24 mouse cellular contexts compared by ENCODE assay signal in genomic region chr1:162887644-162888043, GRCm38 (mm10). TPM values are rescaled to one million over a fixed set of nuclear protein-coding genes. Genes with fewer than 3 reads are reported as not detected.
"Had no signal": no experiment of that assay in that cellular context is flagged by ENCODE, and none has a peak within 500 bp of the region (broad histone marks: within the 10 kb centered on the region; RNA-seq: fewer than 3 reads in every experiment).

No protein-coding gene starts in this region.

- H3K9me3 ChIP-seq: midbrain, embryonic 12.5 days; neural tube, embryonic 13.5 days; neural tube, embryonic 15.5 days; stomach, embryonic 15.5 days had no signal

- H3K36me3 ChIP-seq: midbrain, embryonic 10.5 days; midbrain, embryonic 12.5 days; neural tube, embryonic 13.5 days; neural tube, embryonic 15.5 days; stomach, embryonic 15.5 days had no signal

- H3K27ac ChIP-seq: midbrain, embryonic 10.5 days; midbrain, embryonic 12.5 days; neural tube, embryonic 13.5 days; neural tube, embryonic 15.5 days; stomach, embryonic 15.5 days; stomach, postnatal 0 days had no signal

- H3K4me3 ChIP-seq: midbrain, embryonic 10.5 days; midbrain, embryonic 12.5 days; myocyte; neural tube, embryonic 13.5 days; neural tube, embryonic 15.5 days; stomach, embryonic 15.5 days had no signal

- H3K27me3 ChIP-seq: midbrain, embryonic 12.5 days; neural tube, embryonic 13.5 days; neural tube, embryonic 15.5 days; stomach, embryonic 15.5 days had no signal

- DNase-seq: lung, adult 18-20 months; lung, embryonic 14.5 days; lung, postnatal 10 days; lung, postnatal 4 days; midbrain, embryonic 14.5 days; retina, postnatal 1 day; right cerebral cortex, adult 18-20 months; right cerebral cortex, postnatal 14 days; thymus, adult 2 months; thymus, postnatal 25 days; thymus, postnatal 4 days had no signal

- H3K4me1 ChIP-seq: midbrain, embryonic 10.5 days; midbrain, embryonic 12.5 days; neural tube, embryonic 13.5 days; neural tube, embryonic 15.5 days; stomach, embryonic 15.5 days had no signal

RNA-seq across cellular contexts. Expression of gene Fmo2, which starts 10.9 kb away (rescaled TPM):
- total RNA-seq: megakaryocyte, adult 5-6 weeks; megakaryocyte-erythroid progenitor cell, adult 5-6 weeks had no signal
- polyA plus RNA-seq: midbrain, embryonic 14.5 days; myocyte; neural tube, embryonic 11.5 days had no signal

RNA-seq across cellular contexts. Expression of gene Fmo1, which starts 21.2 kb away (rescaled TPM):
- total RNA-seq: megakaryocyte, adult 5-6 weeks; megakaryocyte-erythroid progenitor cell, adult 5-6 weeks had no signal

RNA-seq across cellular contexts. Expression of gene Fmo6, which starts 49.7 kb away (rescaled TPM):
- total RNA-seq: megakaryocyte, adult 5-6 weeks; megakaryocyte-erythroid progenitor cell, adult 5-6 weeks had no signal
- polyA plus RNA-seq: lung, embryonic 14.5 days; lung, embryonic 16.5 days; midbrain, embryonic 10.5 days; midbrain, embryonic 12.5 days; midbrain, embryonic 14.5 days; midbrain, embryonic 16.5 days; myocyte; neural tube, embryonic 11.5 days; neural tube, embryonic 13.5 days; spleen, adult 2 months had no signal
